Mouse (Mus musculus) ZHBTc4 (cell line): ENCODE results near the gene Tbc1d9b.
"Not testable (repeated sequence)": the region's sequence is repeated elsewhere in the genome, so short reads cannot be mapped to it uniquely, and the experiment has no call there.

ENCODE experiments used
- DNase-seq: peaks from one replicate; pipeline ENCODE4 v3.0.0-alpha.2; 2011; ENCODE audit warnings: low read depth, low spot score

Gene Tbc1d9b

DNA sequence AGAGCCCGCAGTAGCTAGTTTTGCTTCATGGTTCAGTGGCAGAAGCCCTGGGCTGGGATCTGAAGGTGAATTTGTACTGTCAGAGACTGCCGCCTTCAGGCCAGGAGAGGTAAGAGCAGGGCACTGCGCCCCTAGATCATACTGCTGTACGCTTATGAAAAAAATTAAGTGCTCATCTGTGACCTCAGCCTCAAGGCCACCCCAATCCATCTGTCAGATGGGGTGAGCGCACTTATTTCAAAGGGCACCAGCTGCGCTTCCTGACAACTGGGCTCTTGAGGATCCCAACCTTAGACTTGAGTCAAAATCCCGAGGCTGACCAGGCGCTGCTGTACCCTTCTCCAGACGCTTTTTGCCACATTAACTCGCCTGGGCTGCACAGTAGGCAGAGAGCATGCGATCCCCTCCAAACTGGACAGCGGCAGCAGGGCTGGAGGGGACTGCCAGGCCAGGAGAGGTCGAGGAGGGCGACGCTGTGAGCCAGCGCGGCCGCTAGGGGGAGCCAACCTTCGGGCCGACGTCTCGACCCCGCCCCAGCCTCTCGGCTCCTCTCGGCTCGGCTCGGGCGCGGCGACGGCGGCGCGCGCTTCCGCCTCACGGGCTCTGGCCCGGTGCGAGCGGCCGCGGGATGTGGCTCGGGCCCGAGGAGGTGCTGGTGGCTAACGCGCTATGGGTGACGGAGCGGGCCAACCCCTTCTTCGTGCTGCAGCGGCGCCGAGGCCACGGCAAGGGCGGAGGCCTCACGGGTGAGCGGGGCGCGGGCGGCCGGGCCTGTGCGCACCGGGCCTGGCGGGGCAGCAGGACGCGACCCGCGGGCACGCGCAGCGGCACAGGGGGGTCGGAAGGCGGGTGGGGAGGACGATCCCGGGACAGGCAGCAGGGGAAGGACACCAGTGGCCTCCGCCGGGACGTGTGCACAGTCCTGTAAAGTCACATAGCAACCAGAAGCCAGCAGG lies at the start of gene Tbc1d9b:
TSS of gene Tbc1d9b (plus strand) at position 586 of the 956 bp plus-strand sequence.
- DNase-seq = peak; percentile 92

DNA sequence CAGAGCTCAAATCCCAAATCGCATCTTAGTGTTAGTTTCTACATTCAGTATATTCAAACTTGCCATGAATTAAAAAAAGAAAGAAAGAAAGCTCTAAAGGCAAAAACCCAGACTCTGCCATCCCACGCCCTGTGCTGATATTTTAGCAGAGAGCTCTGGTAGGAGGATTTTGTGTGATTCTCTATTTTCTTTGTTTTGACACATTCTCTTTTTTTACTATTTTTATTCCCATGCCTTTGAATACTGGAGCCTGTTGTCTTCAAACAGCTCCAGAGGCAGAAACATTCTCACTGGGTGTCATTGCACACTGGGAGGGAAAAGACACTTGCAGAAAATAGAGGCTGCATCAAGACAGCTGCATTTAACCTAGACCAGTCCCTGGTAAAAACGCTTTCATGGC lies 45.0 kb upstream of the Tbc1d9b start:
- DNase-seq = no peak

DNA sequence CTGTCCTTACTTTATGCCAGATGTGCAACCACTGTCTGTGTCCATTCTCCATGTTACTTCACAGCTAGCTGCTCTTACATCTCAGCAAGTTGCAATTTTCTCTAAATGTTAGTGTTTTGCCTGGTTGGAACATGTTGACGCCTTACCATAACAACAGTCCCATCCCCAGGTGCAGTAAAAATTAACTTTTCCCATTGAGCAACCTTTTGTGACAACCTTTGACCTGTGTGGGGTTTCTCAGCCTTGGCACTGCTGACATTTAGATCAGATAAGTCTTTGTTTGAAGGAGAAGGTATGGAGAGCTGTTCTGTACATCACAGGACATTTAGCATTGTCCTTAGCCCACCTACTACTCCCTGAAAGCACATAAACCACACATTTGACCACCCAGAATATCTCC lies 41.4 kb upstream of the Tbc1d9b start:
- no peak for DNase-seq

DNA sequence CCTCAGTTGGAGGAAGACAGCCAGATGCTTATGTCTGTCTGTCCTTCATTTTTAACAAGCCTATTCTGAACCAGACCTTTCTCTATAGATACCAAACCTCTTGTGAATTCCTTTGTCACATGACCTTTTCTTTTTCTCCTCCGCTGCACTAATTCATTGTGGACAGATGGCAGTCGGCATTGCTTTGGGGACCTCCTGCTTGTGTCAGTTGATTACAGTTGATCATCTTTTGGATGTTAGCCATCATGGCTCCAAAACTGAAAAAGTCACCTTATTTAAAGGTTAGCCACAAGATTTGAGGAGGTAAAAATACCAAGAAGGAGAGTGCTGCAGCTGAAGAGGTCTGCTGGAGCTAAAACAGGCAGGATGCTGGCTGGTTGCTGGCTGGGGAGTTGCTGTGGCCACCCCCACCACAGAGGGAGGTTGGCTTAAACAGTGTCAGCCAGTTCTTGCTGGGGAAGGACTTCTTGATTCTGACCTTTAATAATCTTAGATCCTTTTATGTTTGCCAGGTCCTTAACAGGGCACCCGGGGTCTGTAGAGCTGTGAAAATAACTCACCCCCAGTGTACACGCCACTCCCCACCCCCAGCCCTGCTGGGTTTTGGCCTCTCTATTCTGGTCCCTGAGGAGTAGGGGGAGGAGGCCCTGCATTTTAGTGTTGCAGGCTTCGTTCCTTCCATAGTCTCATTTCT lies 40.1 kb upstream of the Tbc1d9b start:
- no peak for DNase-seq

DNA sequence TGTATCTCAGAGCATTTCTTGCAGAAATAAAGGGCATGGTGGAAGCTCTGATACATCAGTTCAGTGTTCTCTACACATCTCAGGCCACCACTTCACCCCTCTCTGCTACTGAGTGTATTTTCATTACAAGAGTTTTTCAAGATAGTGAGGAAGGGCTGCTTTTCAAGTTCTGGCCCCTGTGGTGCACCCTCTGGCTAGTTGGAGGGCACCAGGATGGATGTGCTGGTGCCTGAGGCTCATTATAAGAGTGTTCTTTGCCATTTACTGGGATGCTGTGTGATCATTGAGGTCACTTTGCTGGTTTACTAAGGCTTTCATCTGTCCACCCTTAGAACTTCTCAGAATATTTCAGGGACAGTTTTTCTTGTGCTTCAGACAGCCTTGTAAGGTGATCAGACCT lies 39.5 kb upstream of the Tbc1d9b start:
- no peak for DNase-seq

DNA sequence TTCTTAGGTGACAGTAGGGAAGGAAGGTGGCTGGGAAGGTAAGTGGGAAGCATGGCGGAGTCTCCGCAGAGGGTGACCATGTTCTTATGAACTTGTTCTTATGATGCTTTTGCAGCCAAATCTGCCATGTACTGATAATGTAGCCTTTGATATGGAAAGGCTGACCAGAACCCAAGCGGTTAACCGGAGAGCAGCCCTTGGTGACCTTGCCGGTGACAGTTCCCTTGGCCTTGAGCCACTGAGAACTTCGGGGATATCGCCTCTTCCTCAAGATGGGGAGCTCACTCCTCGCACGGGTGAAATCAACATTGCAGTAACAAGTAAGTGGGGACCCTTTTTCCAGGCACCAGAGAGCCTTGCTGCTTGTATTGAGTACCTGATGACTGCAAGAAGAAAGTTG lies 35.5 kb upstream of the Tbc1d9b start:
- DNase-seq = no peak

DNA sequence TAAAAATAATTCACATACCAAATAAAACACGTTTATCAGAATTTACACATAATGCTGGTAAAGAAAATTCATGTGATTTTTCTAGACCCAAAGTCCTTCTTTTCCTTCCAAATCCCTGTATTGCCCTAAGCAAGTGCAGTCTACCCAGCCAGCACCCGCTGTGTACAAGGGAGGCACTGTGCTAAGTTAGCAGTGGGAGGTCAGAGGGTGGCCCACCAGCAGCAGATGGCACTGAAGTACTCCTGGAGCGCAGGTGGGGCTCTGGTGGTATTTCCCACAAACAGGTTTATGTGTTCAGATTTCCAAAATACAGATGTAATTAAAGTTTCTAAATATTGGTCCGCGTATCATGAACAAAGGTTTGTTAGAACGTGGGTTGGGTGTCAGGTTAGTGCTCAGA lies 34.1 kb upstream of the Tbc1d9b start:
- DNase-seq = no peak

DNA sequence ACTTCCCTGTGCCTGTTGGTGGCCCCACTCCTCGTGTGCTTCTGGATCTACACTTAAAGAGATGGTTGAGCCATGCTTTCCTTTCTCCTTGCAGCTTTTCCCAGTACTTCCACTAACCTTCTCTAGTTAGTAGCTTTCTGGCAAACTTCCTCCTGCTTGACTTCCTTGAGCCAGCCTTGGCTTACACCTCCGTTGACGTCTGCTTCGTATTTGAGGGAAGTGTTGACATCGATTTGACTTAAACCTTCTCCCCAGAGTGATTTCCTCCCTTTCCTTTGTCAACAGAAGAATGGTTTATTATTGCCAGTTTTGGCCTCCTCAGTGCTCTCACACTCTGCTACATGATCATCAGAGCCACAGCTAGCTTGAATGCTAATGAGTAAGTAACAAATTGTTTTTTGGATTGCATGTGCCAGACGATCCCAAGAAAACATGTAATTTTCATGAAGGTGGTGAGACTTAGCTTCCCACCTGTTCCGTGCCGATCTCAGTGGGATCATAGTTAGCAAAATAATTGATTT lies 32.2 kb upstream of the Tbc1d9b start:
- DNase-seq = no peak

DNA sequence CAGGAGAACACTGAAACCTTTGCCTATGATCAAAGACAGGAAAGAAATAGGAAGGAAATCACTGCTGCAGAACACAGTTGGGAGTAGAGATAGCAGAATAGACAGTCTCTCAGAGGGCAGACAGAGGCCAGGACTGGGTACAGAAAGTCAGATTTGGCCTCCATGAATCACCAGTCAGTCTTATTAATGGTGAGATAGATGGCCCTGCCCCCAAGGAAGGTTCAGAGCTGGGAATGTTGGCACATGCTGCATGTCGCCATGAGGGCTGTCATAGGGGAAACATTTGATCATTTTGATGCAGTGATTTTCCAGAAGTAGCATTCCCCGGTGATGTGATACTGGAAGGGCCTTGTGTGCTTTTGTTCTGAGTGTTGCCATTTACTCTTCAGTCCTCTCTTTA lies 31.5 kb upstream of the Tbc1d9b start:
- no peak for DNase-seq

DNA sequence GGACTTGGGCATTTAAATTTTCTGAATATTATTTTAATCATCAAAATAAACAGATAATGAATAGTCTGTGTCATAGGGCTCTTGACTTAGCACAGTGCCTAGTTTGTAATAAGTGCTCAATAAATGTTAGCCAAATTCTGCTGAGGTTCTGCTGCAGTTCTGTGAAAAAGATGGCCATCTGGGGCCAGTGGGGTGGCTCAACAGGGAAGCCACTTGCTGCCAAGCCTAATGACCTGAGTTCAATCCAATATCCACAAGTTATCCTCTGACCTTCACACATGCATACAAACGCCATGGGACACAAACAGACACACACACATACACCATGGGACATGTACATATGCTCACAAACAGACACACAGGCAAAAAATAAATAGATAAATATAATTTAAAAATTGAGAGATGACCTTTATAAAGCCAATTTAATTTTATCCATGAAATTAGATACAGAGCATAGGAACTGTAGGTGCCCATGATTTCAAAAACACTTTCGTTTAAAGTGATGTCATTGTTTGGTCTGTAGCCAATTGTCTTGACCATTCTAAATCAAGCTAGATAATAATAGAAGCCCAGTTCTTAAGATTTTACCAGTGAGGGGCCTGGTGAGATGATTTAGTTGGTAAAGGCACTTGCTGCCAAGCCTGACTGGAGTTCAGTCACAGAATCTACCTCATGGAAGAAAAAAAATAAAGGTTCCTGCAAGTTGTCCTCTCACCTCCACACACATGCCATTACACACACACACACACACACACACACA lies 30.5 kb upstream of the Tbc1d9b start:
- no peak for DNase-seq

DNA sequence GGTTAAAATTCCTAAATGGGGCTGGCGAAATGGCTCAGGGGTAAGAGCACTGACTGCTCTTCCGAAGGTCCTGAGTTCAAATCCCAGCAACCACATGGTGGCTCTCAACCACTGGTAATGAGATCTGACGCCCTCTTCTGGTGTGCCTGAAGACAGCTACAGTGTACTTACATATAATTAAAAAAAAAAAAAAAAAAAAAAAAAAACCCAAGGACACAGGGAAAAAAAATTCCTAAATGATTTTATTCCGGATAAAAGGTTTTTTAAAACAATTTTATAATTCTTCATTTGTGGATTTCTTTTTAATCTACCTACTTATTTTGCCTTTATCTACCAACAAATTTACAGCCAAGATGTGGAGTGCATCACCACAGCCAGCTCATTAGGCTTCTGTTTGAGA lies 29.2 kb upstream of the Tbc1d9b start:
- not testable (repeated sequence) for DNase-seq

DNA sequence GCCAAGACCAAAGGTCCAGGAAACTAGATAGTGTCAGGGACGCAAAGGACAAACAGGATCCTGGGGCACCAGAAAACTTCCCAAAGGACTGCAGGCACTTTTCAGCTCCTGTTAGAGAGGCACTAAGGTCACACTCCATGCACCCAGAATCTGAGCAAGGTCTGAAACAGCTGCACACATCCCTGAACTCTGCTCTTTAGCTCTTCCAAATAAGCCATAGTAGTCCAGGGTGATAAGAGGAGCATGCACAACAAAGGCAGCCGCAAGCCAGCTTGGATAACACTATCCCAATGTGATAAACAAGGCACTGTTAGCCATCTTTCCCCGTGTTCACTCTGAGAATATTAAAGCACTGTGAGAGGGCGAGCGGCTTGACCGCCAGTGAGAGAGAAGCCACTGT lies 27.2 kb upstream of the Tbc1d9b start:
- no peak for DNase-seq

DNA sequence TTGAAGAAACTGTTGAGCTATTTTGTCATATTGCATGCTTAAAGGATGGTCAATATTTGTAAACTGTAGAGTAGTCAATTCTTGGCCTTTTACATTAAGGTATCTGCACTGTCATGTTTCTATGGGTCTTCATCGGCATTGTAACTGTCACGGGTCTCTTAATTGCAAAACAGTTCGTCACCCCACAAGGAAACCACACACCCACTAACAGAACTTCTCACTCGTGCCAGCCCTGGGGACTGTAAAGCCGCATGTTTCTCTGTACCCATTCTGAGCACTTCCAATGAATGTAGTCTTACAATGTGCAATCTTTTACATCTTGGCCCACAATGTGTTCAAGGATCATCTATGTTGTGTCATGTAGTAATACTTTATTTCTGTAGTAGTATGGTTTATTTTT lies 26.0 kb upstream of the Tbc1d9b start:
- no peak for DNase-seq

DNA sequence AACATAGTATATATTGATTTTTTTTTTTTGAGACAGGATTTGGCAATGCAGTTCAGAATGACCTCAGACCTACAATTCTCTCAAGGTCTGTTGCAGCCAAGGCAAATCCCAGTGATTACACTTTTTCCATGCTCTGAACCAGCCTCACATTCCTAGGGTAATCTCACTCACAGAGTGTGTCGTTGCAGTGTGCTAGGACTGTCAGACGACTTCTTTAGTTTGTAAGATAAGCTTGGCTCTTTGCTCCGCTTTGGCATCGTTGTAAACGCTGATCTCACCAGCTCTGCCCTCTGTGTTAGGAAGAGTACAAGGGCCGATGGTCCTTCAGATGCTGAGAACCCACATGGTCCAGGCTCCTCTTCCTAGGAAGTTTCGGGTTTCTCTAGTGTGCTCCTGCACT lies 25.2 kb upstream of the Tbc1d9b start:
- no peak for DNase-seq

DNA sequence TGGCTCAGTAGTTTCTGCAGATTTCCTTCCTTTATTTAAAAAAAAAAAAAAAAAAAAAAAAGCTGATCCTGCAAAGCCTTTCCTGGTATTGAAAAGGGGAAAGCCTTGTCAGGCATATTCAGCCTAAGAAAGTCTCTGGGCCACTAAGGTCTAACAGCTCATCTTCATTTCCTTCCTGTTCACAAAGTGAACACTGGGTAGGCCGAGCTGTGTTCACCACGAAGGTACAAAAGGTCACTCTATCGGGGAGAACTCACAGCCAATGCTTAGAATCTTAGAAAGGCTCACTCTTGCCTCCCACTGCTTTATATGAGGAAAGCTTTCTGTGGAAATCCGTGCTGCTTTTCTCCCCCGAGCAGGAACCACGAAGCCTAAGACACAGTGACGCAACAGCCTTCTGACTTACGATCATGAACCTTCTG lies 22.4 kb upstream of the Tbc1d9b start:
- DNase-seq = no peak

DNA sequence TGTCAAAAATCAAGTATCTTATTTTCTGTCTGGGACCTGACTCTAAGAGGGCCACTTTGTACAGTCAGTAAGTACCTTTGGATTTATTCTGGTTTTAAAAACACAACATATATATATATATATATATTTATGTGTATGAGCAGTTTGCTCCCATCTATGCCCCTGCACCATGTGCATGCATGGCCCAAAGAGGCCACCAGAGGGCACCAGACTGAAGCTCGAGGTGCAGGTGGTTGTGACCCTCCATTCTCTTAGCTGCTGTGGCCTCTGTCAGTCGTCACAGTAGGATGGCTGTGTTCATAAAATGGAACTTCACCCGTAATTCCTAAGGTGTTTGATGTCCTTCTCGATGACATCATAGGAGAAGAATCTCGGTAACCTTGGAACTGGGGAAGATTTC lies 16.9 kb upstream of the Tbc1d9b start:
- DNase-seq = peak; percentile 82

DNA sequence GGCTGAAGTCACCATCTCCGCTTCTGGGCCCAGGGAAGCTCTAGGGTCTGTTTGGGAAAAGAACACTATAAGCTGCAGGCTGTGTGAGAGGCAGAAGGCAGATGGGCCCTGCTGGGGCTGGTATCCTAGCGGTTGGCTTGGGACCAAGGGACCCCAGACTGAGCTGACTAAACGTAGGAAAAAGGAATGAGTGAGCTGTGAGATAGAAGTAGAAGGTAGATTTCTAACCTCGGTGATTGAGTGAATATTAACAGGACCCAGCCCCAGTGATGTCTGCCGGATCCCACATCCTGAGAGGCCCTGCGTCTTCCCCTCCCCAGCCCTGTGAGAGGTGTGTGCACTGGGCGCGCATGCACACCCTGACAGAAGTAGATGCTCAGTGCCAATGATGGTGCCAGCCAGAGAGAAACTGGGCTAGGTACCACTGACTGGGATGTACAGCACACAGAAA lies 8.5 kb upstream of the Tbc1d9b start:
- no peak for DNase-seq

DNA sequence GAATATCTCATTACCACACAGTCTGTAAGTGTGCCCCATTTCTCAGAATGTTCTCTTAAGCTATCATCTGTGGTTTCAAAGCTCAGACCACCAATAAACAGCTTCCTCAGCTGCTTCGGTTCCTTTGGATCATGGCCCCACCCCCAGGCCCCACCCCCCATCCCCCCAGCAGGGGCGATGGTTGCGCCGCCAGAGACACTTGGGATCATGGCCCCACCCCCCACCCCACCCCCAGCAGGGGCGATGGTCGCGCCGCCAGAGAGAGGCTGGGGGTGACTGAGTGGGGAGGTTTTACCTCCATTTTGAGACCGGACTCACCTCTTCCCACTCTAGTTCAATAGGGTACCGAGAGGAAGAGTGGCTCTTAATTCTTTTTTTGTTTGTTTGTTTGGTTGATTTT lies 3.4 kb upstream of the Tbc1d9b start:
- peak; percentile 53 for DNase-seq

DNA sequence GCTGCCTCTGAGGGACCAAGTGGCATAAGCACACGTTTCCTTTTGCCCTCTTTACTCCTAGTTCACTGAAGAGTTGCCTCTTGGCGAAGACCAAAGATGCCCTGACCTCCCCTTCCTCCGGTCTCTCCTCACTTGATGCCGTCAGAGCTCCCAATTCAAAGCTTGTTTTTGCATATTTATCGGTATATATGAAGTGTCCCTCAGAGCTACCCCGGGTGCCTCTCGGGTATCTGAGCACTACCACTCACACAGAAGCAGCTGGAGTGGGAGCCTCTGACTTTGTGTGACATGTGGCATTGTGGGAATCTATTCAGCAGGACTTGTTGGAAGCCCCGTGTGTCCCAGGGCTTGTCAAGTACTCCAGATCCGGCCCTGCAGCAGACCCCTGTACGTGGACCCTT lies 605 bp downstream of the Tbc1d9b start:
- no peak for DNase-seq

DNA sequence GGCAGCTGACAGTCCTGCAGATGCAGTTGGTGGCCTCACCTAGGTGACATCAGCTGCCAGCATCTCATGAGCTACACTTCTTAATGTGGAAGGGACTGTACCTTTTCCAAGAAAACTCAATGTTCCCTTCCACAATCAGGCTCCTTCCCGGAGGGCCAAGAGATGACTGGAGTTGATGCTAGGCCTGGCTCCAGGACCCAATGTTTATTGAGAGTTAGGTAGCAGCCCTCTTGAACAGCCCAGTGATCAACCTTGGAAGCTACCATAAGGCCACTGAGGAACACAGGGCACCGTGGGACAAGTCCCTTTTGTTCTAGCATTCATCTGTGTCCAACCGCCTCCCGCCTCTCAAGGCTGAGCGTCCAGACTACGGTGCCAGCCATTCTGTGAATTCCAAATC lies 1.1 kb downstream of the Tbc1d9b start:
- DNase-seq = no peak

DNA sequence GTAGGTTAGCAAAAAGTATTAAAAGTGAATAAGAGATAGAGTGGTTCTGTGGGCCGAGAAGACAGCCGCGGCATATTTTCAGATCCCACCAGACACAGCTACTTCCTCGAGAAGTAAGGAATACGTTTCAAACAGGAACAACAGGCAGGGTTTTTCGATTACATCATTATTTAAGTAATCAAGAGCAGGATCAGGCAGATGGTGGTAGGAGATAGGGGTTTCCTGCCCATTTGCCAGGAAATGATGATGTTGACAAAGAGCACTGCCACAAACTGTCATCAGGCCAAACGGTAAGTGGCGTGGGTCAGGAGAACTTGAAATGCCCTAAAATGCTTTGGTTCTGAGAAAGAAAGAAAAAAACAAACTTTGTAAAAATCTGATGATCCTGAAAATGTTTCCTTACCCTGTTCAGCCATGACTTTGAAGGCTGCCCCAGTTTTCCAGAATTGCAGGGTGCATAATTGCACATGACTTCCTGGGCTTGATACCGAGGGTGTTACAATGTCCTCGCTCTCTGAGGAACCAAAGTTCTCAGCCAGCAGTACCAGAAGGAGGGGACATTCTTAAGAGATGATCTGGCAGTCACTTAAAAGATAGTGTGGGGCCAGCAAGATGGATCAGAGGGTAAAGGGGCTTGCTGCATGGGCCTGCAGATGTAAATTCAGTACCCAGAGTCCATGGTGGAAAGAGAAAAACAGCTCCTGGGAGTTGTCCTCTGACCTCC lies 3.1 kb downstream of the Tbc1d9b start:
- no peak for DNase-seq
